Mouse (Mus musculus) adipocyte (in vitro differentiated cells): ENCODE data around the gene Tubd1.
A peak's percentile ranks its signal among the peaks of the same experiment; 100 is the strongest.

Source experiments
- DNase-seq: peaks from one replicate; pipeline ENCODE4 v3.0.0-alpha.2; 2016; ENCODE audit warnings: low spot score

The Tubd1 gene

DNA sequence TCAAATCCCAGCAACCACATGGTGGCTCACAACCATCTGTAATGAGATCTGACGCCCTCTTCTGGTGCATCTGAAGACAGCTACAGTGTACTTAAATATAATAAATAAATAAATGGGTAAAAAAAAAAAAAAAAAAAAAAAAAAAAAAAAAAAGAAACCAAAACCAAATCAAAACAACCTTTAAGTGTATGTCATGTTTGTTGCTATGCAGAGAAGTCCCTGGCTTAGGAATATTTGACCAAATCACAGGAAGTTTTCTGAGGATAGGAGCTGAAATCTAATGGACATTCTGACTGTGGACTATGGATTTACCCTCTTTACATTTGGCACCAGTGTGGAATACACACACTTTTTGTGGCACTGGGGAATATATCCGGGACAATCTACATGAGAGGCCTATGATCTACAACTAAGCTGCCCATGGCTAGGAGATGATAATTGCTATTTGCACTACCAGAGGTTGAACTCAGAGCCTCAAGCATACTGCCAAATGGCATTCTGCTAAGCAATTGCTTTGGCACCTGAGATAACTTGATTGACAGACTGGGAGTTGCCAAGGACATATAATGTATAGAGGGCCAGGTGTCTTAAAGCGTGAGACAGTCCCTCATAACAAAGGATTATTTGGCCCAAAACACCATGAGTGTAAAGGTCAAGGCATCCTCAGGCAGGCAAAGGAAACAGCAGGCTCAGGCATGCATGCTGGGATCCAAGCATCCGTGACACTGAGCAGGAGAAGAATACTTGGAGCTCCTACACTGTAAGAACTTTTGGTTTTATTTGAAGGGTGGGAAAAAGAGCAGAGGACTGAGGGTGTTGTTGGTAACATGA, 54.8 kb downstream of the Tubd1 start:
- no peak for DNase-seq

DNA sequence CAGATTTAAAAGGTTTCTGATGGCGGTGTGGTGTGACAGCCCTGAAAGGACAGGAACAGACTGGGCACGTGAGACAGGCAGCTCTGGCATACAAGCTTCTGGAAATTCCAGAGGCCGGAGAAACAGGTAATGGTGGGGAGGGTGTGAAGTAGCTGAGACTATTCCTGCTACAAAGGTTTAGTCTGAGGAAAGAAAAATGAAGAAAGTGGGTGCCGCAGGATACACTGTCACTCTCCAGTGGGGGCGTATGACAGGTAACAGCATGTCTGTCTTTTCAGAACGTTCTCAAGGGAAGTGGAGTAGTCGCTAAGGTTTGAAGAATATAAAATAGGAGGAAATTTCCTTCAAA, 55.4 kb downstream of the Tubd1 start:
- DNase-seq: no peak

- peak; percentile 65 for DNase-seq
These were observed 57.3 kb downstream of the Tubd1 start for GRCm38 (mm10) chr11:86602116-86602515.

DNA sequence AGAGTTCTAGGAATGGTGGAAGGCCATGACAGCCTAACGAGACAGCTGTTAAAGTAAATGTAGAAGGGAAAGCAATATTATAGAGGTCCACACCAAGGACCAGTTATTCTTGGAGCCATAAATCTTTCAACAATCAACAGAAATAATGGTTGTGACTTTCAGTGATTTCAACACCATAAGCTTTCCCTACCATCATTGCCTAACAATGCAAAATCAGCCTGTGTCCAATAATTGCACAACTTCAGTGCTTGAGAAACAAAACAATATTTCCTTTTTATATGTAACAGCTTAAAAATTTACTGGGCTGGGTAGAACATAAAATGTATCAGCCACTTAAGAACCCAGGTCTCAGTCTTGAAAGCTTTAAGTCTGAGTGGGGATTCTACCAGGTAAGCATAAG, 58.9 kb downstream of the Tubd1 start:
- DNase-seq: peak; percentile 92

DNA sequence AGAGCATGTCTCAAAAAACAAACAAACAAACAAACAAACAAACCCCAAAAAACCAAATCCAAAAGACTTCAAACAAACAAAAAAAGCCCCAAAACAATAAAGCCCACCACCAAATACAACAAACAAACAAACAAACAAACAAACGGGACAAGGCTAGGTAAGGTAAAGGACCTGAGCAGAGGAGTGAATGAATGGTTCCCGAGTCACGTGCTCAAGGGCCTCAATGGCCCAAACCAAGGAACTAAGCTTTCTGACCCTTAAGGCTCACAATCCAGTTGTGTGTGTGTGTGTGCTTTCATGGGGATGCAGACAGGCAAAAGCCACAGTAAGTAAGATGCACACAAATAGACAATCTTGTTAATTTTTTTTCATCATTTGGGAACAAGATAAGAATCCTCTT, 59.5 kb downstream of the Tubd1 start:
- no peak for DNase-seq

- DNase-seq: no peak
These were observed 60.1 kb downstream of the Tubd1 start for GRCm38 (mm10) chr11:86604732-86605520.

- DNase-seq: no peak
These were observed 62.0 kb downstream of the Tubd1 start for GRCm38 (mm10) chr11:86606621-86607339.

GRCm38 (mm10) chr11:86607808-86608350, 63.1 kb downstream of the Tubd1 start:
- DNase-seq: peak; percentile 20

DNA sequence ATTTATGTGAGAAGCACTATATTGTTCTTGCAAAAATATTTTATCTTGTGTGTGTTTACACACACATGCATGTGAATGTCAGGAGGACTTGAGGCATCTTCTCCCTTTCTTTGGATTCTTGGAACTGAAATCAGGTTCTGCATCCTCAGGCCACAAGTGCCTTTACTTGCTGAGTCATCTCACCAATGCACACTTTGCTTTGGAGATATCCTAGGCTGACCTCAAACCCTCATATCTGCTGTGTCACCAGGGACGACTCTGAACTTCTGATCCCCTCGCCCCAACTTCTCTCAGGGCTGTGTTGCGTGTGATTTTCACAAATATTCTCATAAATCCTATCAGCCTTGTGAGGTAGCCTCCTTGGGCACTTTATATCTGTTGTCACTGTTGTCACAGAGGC, 65.4 kb downstream of the Tubd1 start:
- peak; percentile 7 for DNase-seq

GRCm38 (mm10) chr11:86611991-86612390, 67.2 kb downstream of the Tubd1 start:
- DNase-seq: no peak

- peak; percentile 60 for DNase-seq
These were observed 69.3 kb downstream of the Tubd1 start for GRCm38 (mm10) chr11:86614056-86614530.

- DNase-seq: no peak
These were observed 69.8 kb downstream of the Tubd1 start for GRCm38 (mm10) chr11:86614607-86615006.
